Mouse (Mus musculus) heart, adult 2 months (tissue): ENCODE data around the gene Sbk1. TPM values are rescaled to one million over a fixed set of nuclear protein-coding genes. Genes with fewer than 3 reads are reported as not detected.

Experiments
- DNase-seq, 2 experiments: peaks; one replicate each; pipeline ENCODE4 v3.0.0; 2021
- H3K27ac ChIP-seq: fragments of 200-600 bp; 2 replicates; pipeline ENCODE4 v1.8.1; 2022
- H3K27me3 ChIP-seq: fragments of 200-500 bp; 2 replicates; pipeline ENCODE4 v1.6.1; 2012; ENCODE audit warnings: mild to moderate bottlenecking, low read length, inconsistent platforms, mixed read lengths; ENCODE audit not compliant: control insufficient read depth, insufficient read depth
- H3K36me3 ChIP-seq: fragments of 200-500 bp; 2 replicates; pipeline ENCODE4 v1.6.1; 2012; ENCODE audit warnings: low read length, inconsistent platforms; ENCODE audit not compliant: control insufficient read depth, insufficient read depth
- H3K4me1 ChIP-seq: fragments of 200-500 bp; 2 replicates; pipeline ENCODE4 v1.6.1; 2011; ENCODE audit warnings: low read length; ENCODE audit not compliant: control insufficient read depth, insufficient read depth
- H3K4me3 ChIP-seq: fragments of 200-600 bp; 2 replicates; pipeline ENCODE4 v1.8.1; 2022
- H3K79me2 ChIP-seq: fragments of 200-500 bp; replicated peaks from 2 replicates; pipeline ENCODE4 v1.6.1; 2012; ENCODE audit warnings: mild to moderate bottlenecking, inconsistent platforms, low read length, moderate library complexity, mixed read lengths; ENCODE audit not compliant: control insufficient read depth, insufficient read depth
- H3K9ac ChIP-seq: fragments of 200-500 bp; 2 replicates; pipeline ENCODE4 v1.6.1; 2012; ENCODE audit warnings: low read depth, mild to moderate bottlenecking, control low read depth, inconsistent platforms, low read length, mixed read lengths
- CTCF ChIP-seq: fragments of 200-600 bp; IDR thresholded peaks from 2 replicates; pipeline ENCODE4 v1.8.1; 2022; ENCODE audit warnings: antibody characterized with exemption, mild to moderate bottlenecking, moderate library complexity
- EP300 ChIP-seq: fragments of 200-500 bp; IDR thresholded peaks from 2 replicates; pipeline ENCODE4 v1.6.1; 2011; ENCODE audit warnings: low read depth, low read length, control low read depth; ENCODE audit not compliant: insufficient read depth
- POLR2A ChIP-seq: fragments of 200-500 bp; IDR thresholded peaks from 2 replicates; pipeline ENCODE4 v1.6.1; 2011; ENCODE audit warnings: mild to moderate bottlenecking, low read depth, low read length, control low read depth; ENCODE audit not compliant: insufficient read depth
- WGBS: fragments of 180-500 bp; shearing (Covaris S2); methylation state at CpG from one replicate; pipeline ENCODE4 v1.1.7; 2018; 5-methylcytosine and 5-hydroxymethylcytosine counted together
- intact Hi-C: fragments of 180-260 bp; cut with DNase I; formaldehyde crosslinking; loops from one replicate; pipeline ENCODE4 v1.15.1; 2025
- long read RNA-seq: library from polyadenylated mRNA; stranded (forward); transcript quantifications from one replicate; pipeline ENCODE4 v2.0.0, GENCODE M21; 2021
- polyA plus RNA-seq: library from polyadenylated mRNA; depleted of rRNA; stranded (reverse); fragments of >200 nt; gene quantifications from 2 replicates; pipeline ENCODE4 v1.2.3, GENCODE M21; 2012; rRNA removed
- total RNA-seq, 2 experiments: library from RNA; stranded (reverse); gene quantifications; 2 replicates each; pipeline ENCODE4 v1.2.3; 2021

Gene Sbk1
- 10 to 100 TPM; 61.9 to 87.4 TPM for total RNA-seq
- 44.5 and 55.4 TPM in 2 replicates for polyA plus RNA-seq
- long read RNA-seq, full-length matches to known transcripts, result 8 of 110 reads
- long read RNA-seq, partial matches to known transcripts, result 25 of 110 reads
- long read RNA-seq, other reads (novel, unspliced or antisense), result 77 of 110 reads

DNA sequence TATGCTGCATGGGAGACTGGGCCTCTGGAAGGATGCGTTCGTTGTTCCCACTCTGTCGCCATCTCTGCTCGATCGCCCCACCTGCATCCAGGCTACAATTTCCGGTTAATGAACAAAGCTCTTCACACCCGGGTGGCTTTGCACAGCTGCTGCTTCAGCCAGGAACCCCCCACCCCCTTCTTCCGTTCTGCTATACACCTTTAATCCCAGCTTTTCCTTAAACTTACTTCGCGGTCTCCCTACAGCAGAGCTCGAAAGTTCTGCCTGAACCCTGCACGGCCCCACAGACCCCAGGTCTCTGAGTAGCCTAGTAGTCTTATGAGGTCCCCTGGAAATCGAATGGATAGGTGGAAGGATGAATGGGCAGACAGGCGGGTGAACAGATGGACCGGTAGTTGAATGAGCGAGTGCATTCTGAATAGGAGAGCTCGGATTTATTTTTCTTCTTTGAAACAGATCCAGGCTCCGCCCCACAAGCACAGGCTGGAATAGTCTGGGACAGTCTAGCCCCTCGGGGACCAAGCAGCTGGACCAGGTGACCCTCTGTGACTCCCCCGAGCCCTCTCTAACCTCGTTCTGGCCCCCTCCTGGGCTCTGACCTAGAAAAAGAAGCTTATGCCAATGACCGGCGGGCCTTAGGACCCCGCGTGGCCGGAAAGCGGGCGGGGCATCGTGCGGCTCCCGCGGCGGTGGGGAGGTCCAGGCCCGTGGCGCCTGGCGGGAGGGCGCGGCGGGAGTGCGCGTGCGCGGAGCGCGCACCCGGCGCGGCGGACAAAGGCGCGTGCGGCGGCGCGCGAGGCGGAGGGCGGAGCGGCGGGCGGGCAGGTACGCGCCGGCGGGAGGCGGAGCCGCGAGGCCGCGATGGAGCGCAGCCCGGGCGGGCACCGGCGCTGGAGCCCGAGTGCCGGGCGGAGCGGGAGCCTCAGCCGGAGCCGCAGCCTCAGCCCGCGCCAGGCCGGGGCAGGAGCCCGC lies at the start of gene Sbk1:
Gene Sbk1 (plus strand): TSS at position 908 of the 972 bp plus-strand sequence.
- peak within 1 kb of the TSS; percentile 92 for H3K4me3 ChIP-seq
- intact Hi-C loops, result no loop called here
- peak within 1 kb of the TSS; percentile 84 for H3K27ac ChIP-seq
- no peaks in the 10 kb centered on the region for H3K36me3 ChIP-seq
- peak; percentile 97 for DNase-seq
- H3K9ac ChIP-seq, result peak within 1 kb of the TSS; percentile 79
- TF ChIP-seq POLR2A (0 out of 2 replicates have a peak, but pooled peaks have one; percentile 29), CTCF (no peak), EP300 (0 out of 2 replicates have a peak, but pooled peaks have one; percentile 13)
- H3K79me2 ChIP-seq, result 0 out of 2 replicates have a peak, but pooled peaks cover 2% of the 10 kb centered on the region
- H3K27me3 ChIP-seq, result no peaks in the 10 kb centered on the region
- H3K4me1 ChIP-seq, result peaks cover 8% of the 10 kb centered on the region
- 5% methylated on average over 85 of the region's 85 CpGs for WGBS

DNA sequence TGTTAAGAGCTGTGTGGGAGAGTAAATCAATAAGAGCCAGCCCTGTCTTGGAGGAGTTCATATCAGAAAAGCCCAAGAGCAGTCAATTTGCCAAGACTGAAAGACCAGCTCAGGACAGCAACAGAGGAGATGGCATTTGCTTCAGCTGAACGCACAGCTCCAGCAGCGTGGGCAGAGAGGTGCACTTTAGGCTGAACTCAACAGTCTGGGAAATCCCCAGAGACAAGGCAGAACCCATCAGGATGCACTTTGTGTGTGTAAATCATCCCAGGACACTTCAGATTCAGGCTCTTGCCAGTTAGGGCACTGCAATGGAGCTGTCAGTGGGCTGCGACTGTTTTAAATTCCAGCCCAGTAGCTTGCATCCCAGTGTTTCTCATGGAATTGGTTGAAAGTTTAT lies 49.7 kb upstream of the Sbk1 start:
- Histone ChIP-seq H3K79me2 (no peaks in the 10 kb centered on the region), H3K27me3 (no peaks in the 10 kb centered on the region), H3K9ac (no peak overlapping the region), H3K4me3 (no peak overlapping the region), H3K27ac (no peak overlapping the region), H3K36me3 (no peaks in the 10 kb centered on the region), H3K4me1 (no peaks in the 10 kb centered on the region)
- no peak for TF ChIP-seq POLR2A
- TF ChIP-seq EP300, result no peak
- TF ChIP-seq CTCF, result no peak
- DNase-seq, result no peak
- WGBS, result 52% methylated on average over 3 of the region's 3 CpGs
- intact Hi-C loops, result loop anchor here (1.0 kb wide), 1 partner anchor 24 kb away; no protein-coding TSS in a partner anchor

DNA sequence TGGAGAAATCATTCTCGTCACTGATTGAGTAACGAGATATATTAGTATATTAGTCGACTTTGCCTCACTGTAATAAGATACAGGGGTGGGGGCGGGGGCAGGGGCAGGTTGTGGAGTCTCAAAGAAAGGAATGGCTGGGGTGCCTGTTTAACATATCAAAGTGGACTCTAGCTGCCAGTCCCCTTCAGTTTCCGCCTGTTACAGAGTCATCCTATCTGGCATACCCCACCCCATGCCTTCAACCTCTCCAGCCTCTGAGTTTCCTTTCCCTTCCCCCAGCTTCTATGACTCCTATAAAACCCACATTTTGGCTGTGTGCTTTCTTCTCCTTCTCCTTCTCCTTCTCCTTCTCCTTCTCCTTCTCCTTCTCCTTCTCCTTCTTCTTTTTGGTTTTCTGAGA lies 46.3 kb upstream of the Sbk1 start:
- no peak overlapping the region for H3K27ac ChIP-seq
- H3K9ac ChIP-seq, result no peak overlapping the region
- no peaks in the 10 kb centered on the region for H3K4me1 ChIP-seq
- TF ChIP-seq EP300 (no peak), POLR2A (no peak), CTCF (no peak)
- WGBS, result 44% methylated on average over 5 of the region's 5 CpGs
- H3K27me3 ChIP-seq, result no peaks in the 10 kb centered on the region
- no peak for DNase-seq
- no peaks in the 10 kb centered on the region for H3K36me3 ChIP-seq
- no peaks in the 10 kb centered on the region for H3K79me2 ChIP-seq
- intact Hi-C loops, result no loop called here
- H3K4me3 ChIP-seq, result no peak overlapping the region

DNA sequence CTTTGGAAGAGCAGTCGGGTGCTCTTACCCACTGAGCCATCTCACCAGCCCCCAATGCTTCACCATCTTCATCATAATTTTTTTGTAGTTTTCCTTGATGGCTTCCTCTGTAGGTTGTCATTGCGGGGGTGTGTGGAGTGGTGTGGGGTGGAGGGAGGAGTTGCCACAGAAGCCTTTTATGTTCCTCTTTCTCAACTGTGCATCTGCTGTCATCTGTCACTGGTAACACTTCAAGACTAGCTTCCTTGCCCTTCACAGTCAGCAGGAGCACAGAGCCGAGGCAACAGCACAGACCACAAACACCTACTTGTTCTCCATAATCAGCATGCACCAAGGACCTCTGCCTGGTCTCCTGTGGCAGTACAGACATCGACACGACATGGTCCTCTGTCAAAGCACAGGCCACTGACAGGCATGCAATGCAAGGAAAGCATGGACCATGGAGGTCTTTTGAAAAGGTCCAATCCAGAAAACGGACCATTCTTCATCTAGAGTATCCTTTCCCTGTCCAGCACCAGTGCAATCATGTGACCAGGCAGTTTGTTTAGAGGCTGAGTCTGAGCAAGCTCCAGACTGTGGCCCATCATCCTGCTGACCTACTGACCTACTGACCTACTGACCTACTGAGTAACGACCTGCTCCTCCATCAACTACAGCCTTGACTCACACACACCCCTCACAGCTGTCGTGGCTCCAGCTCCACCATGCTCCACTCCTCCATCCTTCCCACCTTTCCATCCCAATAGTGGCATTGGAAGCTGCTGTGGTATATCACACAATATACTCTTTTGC lies 41.9 kb upstream of the Sbk1 start:
- intact Hi-C loops, result no loop called here
- H3K9ac ChIP-seq, result no peak overlapping the region
- TF ChIP-seq POLR2A, result no peak
- no peak for TF ChIP-seq EP300
- no peak for TF ChIP-seq CTCF
- no peaks in the 10 kb centered on the region for H3K27me3 ChIP-seq
- WGBS, result 65% methylated on average over 8 of the region's 8 CpGs
- H3K79me2 ChIP-seq, result no peaks in the 10 kb centered on the region
- DNase-seq, result no peak
- H3K4me3 ChIP-seq, result no peak overlapping the region
- no peaks in the 10 kb centered on the region for H3K36me3 ChIP-seq
- no peak overlapping the region for H3K27ac ChIP-seq
- no peaks in the 10 kb centered on the region for H3K4me1 ChIP-seq

DNA sequence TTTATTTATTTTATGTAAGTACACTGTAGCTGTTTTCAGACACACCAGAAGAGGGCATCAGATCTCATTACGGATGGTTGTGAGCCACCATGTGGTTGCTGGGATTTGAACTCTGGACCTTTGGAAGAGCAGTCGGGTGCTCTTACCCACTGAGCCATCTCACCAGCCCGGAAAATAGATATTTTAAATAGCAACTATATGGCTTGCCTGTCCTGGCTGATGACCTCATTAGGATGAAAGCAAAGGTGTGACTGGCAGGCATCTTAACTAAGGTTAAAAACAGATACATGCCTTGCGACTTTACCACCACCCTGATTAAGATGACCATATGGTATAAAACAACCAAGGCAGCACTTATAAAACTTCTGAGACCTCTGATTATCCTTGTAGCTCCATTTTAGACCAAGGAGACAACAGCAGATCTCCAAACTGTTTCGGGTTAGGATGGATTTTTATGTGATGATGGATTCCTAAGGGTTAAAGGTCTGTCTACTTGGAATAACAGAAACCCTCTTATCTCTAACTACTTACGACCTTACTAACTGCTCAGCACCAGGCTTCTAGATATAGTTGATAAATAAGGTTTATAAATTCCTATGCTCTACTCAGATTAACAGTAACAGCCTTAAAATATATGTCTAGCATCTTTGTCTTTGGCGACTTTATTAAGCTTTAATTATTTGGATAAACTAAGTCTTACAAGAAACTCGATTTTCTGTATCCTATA lies 39.9 kb upstream of the Sbk1 start:
- H3K27me3 ChIP-seq, result no peaks in the 10 kb centered on the region
- H3K9ac ChIP-seq, result no peak overlapping the region
- intact Hi-C loops, result no loop called here
- TF ChIP-seq POLR2A, result no peak
- TF ChIP-seq CTCF, result no peak
- TF ChIP-seq EP300, result no peak
- H3K27ac ChIP-seq, result no peak overlapping the region
- no peaks in the 10 kb centered on the region for H3K4me1 ChIP-seq
- DNase-seq, result no peak
- no peak overlapping the region for H3K4me3 ChIP-seq
- no peaks in the 10 kb centered on the region for H3K36me3 ChIP-seq
- H3K79me2 ChIP-seq, result no peaks in the 10 kb centered on the region
- WGBS, result 71% methylated on average over 8 of the region's 8 CpGs
